Mouse (Mus musculus) forebrain, embryonic 12.5 days (tissue): ENCODE measurements at regions not wholly inside any gene's neighbourhood (a gene's known extent, or its start where the extent isn't known, plus 50 kb on each side); places are given as distances from the start of the nearest gene placed in this dataset.

Experiments used
- ATAC-seq: fragments of 200-750 bp; cut with Nextera tagmentation; 2 replicates; pipeline ENCODE4 v1.8.0; 2017; ENCODE audit warnings: moderate TSS enrichment; ENCODE audit not compliant: low FRiP score
- H3K27ac ChIP-seq: fragments of 300-500 bp; sonication (generic); 2 replicates; pipeline ENCODE4 v1.5.1; 2016; ENCODE audit warnings: mild to moderate bottlenecking
- H3K27me3 ChIP-seq: fragments of 300-500 bp; sonication (generic); 2 replicates; pipeline ENCODE4 v1.6.1; 2016; ENCODE audit warnings: mild to moderate bottlenecking
- H3K36me3 ChIP-seq: fragments of 300-500 bp; sonication (generic); replicated peaks from 2 replicates; pipeline ENCODE4 v1.6.1; 2016; ENCODE audit warnings: mild to moderate bottlenecking
- H3K4me1 ChIP-seq: fragments of 300-500 bp; sonication (generic); 2 replicates; pipeline ENCODE4 v1.6.1; 2016
- H3K4me2 ChIP-seq: fragments of 300-500 bp; sonication (generic); 2 replicates; pipeline ENCODE4 v1.6.1; 2016; ENCODE audit warnings: mild to moderate bottlenecking, moderate library complexity
- H3K4me3 ChIP-seq: fragments of 300-500 bp; sonication (generic); replicated peaks from 2 replicates; pipeline ENCODE4 v1.5.1; 2016; ENCODE audit warnings: mild to moderate bottlenecking
- H3K9ac ChIP-seq: fragments of 300-500 bp; sonication (generic); 2 replicates; pipeline ENCODE4 v1.6.1; 2016; ENCODE audit warnings: mild to moderate bottlenecking
- H3K9me3 ChIP-seq: fragments of 300-500 bp; sonication (generic); 2 replicates; pipeline ENCODE4 v1.6.1; 2016
- WGBS: fragments of 180-500 bp; shearing (Covaris S2); methylation state at CpG from one replicate; pipeline ENCODE4 v1.1.7; 2016; 5-methylcytosine and 5-hydroxymethylcytosine counted together

GRCm38 (mm10) chr11:20934191-20935062 is 103.6 kb upstream of the Lgalsl start:
- no peak for ATAC-seq
- H3K4me1 ChIP-seq: no peaks in the 10 kb centered on the region
- H3K9ac ChIP-seq: no peak overlapping the region
- no peaks in the 10 kb centered on the region for H3K36me3 ChIP-seq
- 44% methylated on average over 2 of the region's 2 CpGs for WGBS
- H3K27ac ChIP-seq: no peak overlapping the region
- H3K27me3 ChIP-seq: no peaks in the 10 kb centered on the region
- no peak overlapping the region for H3K4me3 ChIP-seq
- no peaks in the 10 kb centered on the region for H3K9me3 ChIP-seq
- no peak overlapping the region for H3K4me2 ChIP-seq

DNA sequence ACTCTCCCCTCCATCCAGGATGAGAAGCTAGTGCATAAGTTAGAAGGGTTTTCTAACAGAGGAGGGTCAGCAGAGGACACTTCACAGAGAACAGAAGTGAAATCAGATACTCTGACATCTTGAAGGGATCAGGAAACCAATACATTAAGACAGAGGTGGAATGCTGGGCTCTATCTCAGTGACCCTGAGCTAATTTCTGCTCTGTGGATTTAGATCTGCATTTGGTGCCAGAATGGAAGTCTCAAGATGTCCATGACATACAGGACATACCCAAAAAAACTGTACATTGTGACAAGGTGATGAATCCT is 104.2 kb upstream of the Lgalsl start:
- ATAC-seq: no peak
- no peak overlapping the region for H3K4me3 ChIP-seq
- no peaks in the 10 kb centered on the region for H3K4me1 ChIP-seq
- H3K27me3 ChIP-seq: no peaks in the 10 kb centered on the region
- H3K9ac ChIP-seq: no peak overlapping the region
- no peaks in the 10 kb centered on the region for H3K9me3 ChIP-seq
- no peak overlapping the region for H3K4me2 ChIP-seq
- H3K27ac ChIP-seq: no peak overlapping the region
- H3K36me3 ChIP-seq: no peaks in the 10 kb centered on the region

DNA sequence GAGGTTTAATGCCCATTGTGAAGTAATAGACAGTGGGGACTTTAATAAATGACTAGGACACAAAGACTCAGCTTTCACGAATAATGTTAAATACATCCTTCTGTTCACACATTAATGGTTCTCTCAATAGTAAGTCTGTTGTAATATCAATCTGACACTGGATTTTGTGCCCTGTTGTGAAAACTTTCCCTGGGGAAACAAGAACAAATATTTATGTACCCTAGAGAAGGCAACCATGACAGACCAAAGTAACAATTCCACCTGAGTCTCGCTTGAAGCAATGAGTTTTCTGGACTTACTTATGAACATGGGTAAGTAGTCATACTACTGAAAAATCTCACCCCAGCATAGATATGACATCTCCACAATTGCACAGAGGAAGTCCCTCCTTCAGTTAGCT is 105.1 kb upstream of the Lgalsl start:
- H3K36me3 ChIP-seq: no peaks in the 10 kb centered on the region
- H3K27me3 ChIP-seq: no peaks in the 10 kb centered on the region
- no peak overlapping the region for H3K4me3 ChIP-seq
- H3K4me2 ChIP-seq: no peak overlapping the region
- H3K9me3 ChIP-seq: no peaks in the 10 kb centered on the region
- ATAC-seq: no peak
- no peak overlapping the region for H3K27ac ChIP-seq
- 89% methylated on average over 2 of the region's 2 CpGs for WGBS
- H3K4me1 ChIP-seq: no peaks in the 10 kb centered on the region
- H3K9ac ChIP-seq: no peak overlapping the region

GRCm38 (mm10) chr11:20936996-20937395 is 106.1 kb upstream of the Lgalsl start:
- Histone ChIP-seq H3K36me3 (no peaks in the 10 kb centered on the region), H3K27me3 (no peaks in the 10 kb centered on the region), H3K4me2 (no peak overlapping the region), H3K4me3 (no peak overlapping the region), H3K27ac (no peak overlapping the region), H3K4me1 (peaks cover 5% of the 10 kb centered on the region; the same call in 1 of the 2 replicates), H3K9ac (no peak overlapping the region), H3K9me3 (no peaks in the 10 kb centered on the region)
- 73% methylated on average over 1 of the region's 1 CpGs for WGBS
- no peak for ATAC-seq

GRCm38 (mm10) chr11:20937942-20938341 is 107.1 kb upstream of the Lgalsl start:
- H3K4me3 ChIP-seq: no peak overlapping the region
- ATAC-seq: no peak
- H3K9ac ChIP-seq: no peak overlapping the region
- H3K4me1 ChIP-seq: peaks cover 5% of the 10 kb centered on the region; the same call in 1 of the 2 replicates
- H3K9me3 ChIP-seq: no peaks in the 10 kb centered on the region
- no peaks in the 10 kb centered on the region for H3K36me3 ChIP-seq
- 92% methylated on average over 4 of the region's 4 CpGs for WGBS
- no peaks in the 10 kb centered on the region for H3K27me3 ChIP-seq
- no peak overlapping the region for H3K4me2 ChIP-seq
- no peak overlapping the region for H3K27ac ChIP-seq

DNA sequence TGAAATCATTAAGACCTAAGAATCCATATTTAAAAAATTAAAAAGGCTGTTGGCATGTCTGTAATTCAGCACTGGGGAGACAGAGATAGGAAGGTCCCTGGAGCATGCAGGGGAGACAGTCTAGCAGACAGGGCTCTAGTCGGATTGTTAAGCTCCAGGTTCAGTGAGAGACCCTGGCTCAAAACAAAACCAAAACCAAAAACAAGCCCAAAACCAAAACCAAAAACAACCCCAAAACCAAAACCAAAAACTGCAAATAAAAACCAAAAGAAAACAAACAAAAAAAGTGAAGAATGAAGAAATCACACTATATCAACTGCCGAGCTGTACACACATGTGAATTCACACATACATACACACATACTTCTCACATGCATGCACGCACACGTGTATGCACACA is 108.8 kb upstream of the Lgalsl start:
- H3K36me3 ChIP-seq: no peaks in the 10 kb centered on the region
- H3K9ac ChIP-seq: no peak overlapping the region
- peaks cover 5% of the 10 kb centered on the region; the same call in 1 of the 2 replicates for H3K4me1 ChIP-seq
- H3K27me3 ChIP-seq: no peaks in the 10 kb centered on the region
- no peaks in the 10 kb centered on the region for H3K9me3 ChIP-seq
- WGBS: 89% methylated on average over 4 of the region's 4 CpGs
- no peak for ATAC-seq
- no peak overlapping the region for H3K4me2 ChIP-seq
- H3K27ac ChIP-seq: no peak overlapping the region
- no peak overlapping the region for H3K4me3 ChIP-seq

- Histone ChIP-seq H3K4me2 (no peak overlapping the region), H3K4me1 (peaks cover 5% of the 10 kb centered on the region; the same call in 1 of the 2 replicates), H3K9me3 (no peaks in the 10 kb centered on the region), H3K27ac (no peak overlapping the region), H3K36me3 (no peaks in the 10 kb centered on the region), H3K27me3 (no peaks in the 10 kb centered on the region), H3K4me3 (no peak overlapping the region), H3K9ac (no peak overlapping the region)
- no peak for ATAC-seq
- WGBS: 40% methylated on average over 4 of the region's 4 CpGs
Measured at GRCm38 (mm10) chr11:20941546-20941945, 110.7 kb upstream of the Lgalsl start.

DNA sequence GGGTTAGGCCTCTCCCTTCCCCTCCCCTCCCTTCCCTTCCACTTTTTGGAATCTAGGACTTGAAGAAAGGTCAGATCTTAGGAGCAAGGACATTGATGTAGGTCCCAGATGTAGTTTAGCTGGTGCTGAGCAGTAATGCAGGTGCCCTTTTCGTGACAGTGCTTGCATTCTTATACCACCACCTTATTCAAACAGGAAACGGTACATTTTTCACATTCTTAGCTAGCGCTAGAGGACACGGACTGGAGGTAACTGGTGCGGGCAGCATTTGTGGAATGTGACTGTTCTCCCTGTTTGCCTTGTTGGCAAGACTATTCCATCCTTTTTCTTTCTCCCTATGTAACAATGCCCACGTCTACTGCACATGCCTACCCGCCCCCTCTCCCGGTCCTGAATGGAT is 124.7 kb upstream of the Lgalsl start:
- Histone ChIP-seq H3K4me2 (no peak overlapping the region), H3K4me1 (0 out of 2 replicates have a peak, but pooled peaks cover 8% of the 10 kb centered on the region), H3K36me3 (no peaks in the 10 kb centered on the region), H3K9ac (no peak overlapping the region), H3K4me3 (no peak overlapping the region), H3K27ac (no peak overlapping the region), H3K9me3 (no peaks in the 10 kb centered on the region), H3K27me3 (no peaks in the 10 kb centered on the region; the same call in 1 of the 2 replicates)
- ATAC-seq: no peak
- 76% methylated on average over 8 of the region's 8 CpGs for WGBS

GRCm38 (mm10) chr11:20957766-20958165 is 126.9 kb upstream of the Lgalsl start:
- Histone ChIP-seq H3K9ac (no peak overlapping the region), H3K27ac (no peak overlapping the region), H3K9me3 (no peaks in the 10 kb centered on the region), H3K4me2 (no peak overlapping the region), H3K4me3 (no peak overlapping the region), H3K27me3 (no peaks in the 10 kb centered on the region; the same call in 1 of the 2 replicates), H3K36me3 (no peaks in the 10 kb centered on the region), H3K4me1 (0 out of 2 replicates have a peak, but pooled peaks cover 8% of the 10 kb centered on the region)
- 30% methylated on average over 2 of the region's 2 CpGs for WGBS
- no peak for ATAC-seq

DNA sequence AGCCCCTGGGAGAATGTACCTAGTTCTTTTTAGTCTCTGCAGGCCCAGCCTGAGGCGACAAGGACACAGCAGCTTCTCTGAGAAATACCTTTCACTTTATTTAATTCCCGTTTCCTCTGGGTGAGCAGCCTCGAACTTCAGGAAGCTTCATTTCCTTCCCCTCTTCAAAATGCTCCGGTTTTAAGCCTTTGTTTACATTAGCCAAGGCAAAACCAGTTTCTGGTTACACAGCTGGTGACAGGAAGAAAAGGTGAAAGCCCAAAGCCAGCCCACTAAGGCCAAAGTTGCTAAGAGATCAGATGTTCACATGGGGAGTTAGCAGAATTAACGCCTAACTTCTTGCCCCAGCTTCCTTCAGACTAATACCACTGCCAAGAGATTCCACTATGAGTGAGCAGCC is 127.4 kb upstream of the Lgalsl start:
- no peak for ATAC-seq
- 17% methylated on average over 5 of the region's 5 CpGs for WGBS
- no peak overlapping the region for H3K4me2 ChIP-seq
- no peak overlapping the region for H3K27ac ChIP-seq
- H3K36me3 ChIP-seq: no peaks in the 10 kb centered on the region
- no peak overlapping the region for H3K9ac ChIP-seq
- H3K4me3 ChIP-seq: no peak overlapping the region
- 0 out of 2 replicates have a peak, but pooled peaks cover 8% of the 10 kb centered on the region for H3K4me1 ChIP-seq
- no peaks in the 10 kb centered on the region; the same call in 1 of the 2 replicates for H3K27me3 ChIP-seq
- no peaks in the 10 kb centered on the region for H3K9me3 ChIP-seq

GRCm38 (mm10) chr11:20960066-20960465 is 129.2 kb upstream of the Lgalsl start:
- WGBS: 47% methylated on average over 2 of the region's 2 CpGs
- no peaks in the 10 kb centered on the region for H3K9me3 ChIP-seq
- no peak overlapping the region for H3K4me2 ChIP-seq
- no peak overlapping the region for H3K4me3 ChIP-seq
- no peak overlapping the region for H3K27ac ChIP-seq
- H3K9ac ChIP-seq: no peak overlapping the region
- H3K27me3 ChIP-seq: no peaks in the 10 kb centered on the region; the same call in 1 of the 2 replicates
- no peaks in the 10 kb centered on the region for H3K36me3 ChIP-seq
- ATAC-seq: no peak
- 0 out of 2 replicates have a peak, but pooled peaks cover 8% of the 10 kb centered on the region for H3K4me1 ChIP-seq

DNA sequence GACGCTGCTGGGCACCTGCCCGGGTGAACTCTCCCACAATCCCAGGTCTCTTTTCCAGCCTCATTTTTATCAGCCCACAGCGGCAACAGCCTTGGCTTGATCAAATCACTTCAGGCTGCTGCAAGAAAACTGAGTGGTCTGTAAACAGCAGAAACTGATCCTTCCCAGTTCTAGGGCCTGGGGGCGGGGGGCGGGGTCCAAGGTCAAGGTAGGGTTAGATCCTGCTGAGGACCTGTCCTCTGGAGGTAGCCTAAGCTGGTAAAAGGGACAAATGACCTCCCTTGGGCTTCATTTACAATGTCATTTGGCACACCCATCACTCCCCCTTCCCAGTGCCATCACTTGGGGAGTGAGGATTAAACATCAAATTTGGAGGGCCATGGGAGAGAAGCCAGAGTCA is 129.9 kb upstream of the Lgalsl start:
- Histone ChIP-seq H3K4me2 (no peak overlapping the region), H3K9ac (no peak overlapping the region), H3K4me1 (0 out of 2 replicates have a peak, but pooled peaks cover 8% of the 10 kb centered on the region), H3K9me3 (no peaks in the 10 kb centered on the region), H3K27me3 (no peaks in the 10 kb centered on the region; the same call in 1 of the 2 replicates), H3K4me3 (no peak overlapping the region), H3K36me3 (no peaks in the 10 kb centered on the region), H3K27ac (no peak overlapping the region)
- no peak for ATAC-seq
- 61% methylated on average over 5 of the region's 5 CpGs for WGBS

- Histone ChIP-seq H3K4me1 (0 out of 2 replicates have a peak, but pooled peaks cover 11% of the 10 kb centered on the region), H3K36me3 (no peaks in the 10 kb centered on the region), H3K9me3 (no peaks in the 10 kb centered on the region), H3K27me3 (no peaks in the 10 kb centered on the region; the same call in 1 of the 2 replicates), H3K27ac (no peak overlapping the region), H3K4me2 (no peak overlapping the region), H3K4me3 (no peak overlapping the region), H3K9ac (no peak overlapping the region)
- ATAC-seq: no peak
- WGBS: 91% methylated on average over 2 of the region's 2 CpGs
Measured at GRCm38 (mm10) chr11:20961626-20962025, 129.5 kb upstream of the Peli1 start.
